Mouse (Mus musculus) C2C12 (cell line): Measurements from ENCODE around the gene Col13a1. TPM values are rescaled to one million over a fixed set of nuclear protein-coding genes. Genes with fewer than 3 reads are reported as not detected.

ENCODE experiments used
- H3K27me3 ChIP-seq: one replicate; pipeline ENCODE4 v1.6.1; 2011; ENCODE audit not compliant: control insufficient read depth, insufficient read depth, insufficient read length
- H3K36me3 ChIP-seq: one replicate; pipeline ENCODE4 v1.6.1; 2011; ENCODE audit not compliant: control insufficient read depth, insufficient read depth
- H3K4me3 ChIP-seq: one replicate; pipeline ENCODE4 v1.5.1; 2011; ENCODE audit warnings: mild to moderate bottlenecking, control low read depth; ENCODE audit not compliant: poor library complexity, insufficient read depth, severe bottlenecking
- H3K79me2 ChIP-seq: one replicate; pipeline ENCODE4 v1.6.1; 2011; ENCODE audit not compliant: control insufficient read depth, insufficient read depth
- H3K79me3 ChIP-seq: one replicate; pipeline ENCODE4 v1.6.1; 2011; ENCODE audit warnings: low read depth, control low read depth
- H3ac ChIP-seq: one replicate; pipeline ENCODE3; 2011; ENCODE audit warnings: low read depth; ENCODE audit not compliant: control insufficient read depth, insufficient read length
- CEBPB ChIP-seq: IDR thresholded peaks from one replicate; pipeline ENCODE4 v1.6.1; 2011; ENCODE audit warnings: low read depth, mild to moderate bottlenecking, control low read depth, moderate library complexity
- CTCF ChIP-seq: IDR thresholded peaks from one replicate; pipeline ENCODE4 v1.5.1; 2011; ENCODE audit not compliant: control insufficient read depth, insufficient read depth, insufficient read length
- FOSL1 ChIP-seq: IDR thresholded peaks from one replicate; pipeline ENCODE4 v1.8.0; 2011; ENCODE audit warnings: mild to moderate bottlenecking, low read length; ENCODE audit not compliant: poor library complexity, insufficient read depth, severe bottlenecking
- MAX ChIP-seq: IDR thresholded peaks from one replicate; pipeline ENCODE4 v1.6.1; 2011; ENCODE audit warnings: mild to moderate bottlenecking, control low read depth
- MYOD1 ChIP-seq: IDR thresholded peaks from one replicate; pipeline ENCODE4 v1.6.1; 2011; ENCODE audit warnings: low read depth; ENCODE audit not compliant: control insufficient read depth, insufficient read length
- MYOG ChIP-seq: IDR thresholded peaks from one replicate; pipeline ENCODE4 v1.6.1; 2011; ENCODE audit not compliant: control insufficient read depth, insufficient read length; ENCODE audit errors: extremely low read depth
- USF1 ChIP-seq: IDR thresholded peaks from one replicate; pipeline ENCODE4 v1.6.1; 2011; ENCODE audit warnings: low read depth, mild to moderate bottlenecking, control low read depth, moderate library complexity
- polyA plus RNA-seq: library from polyadenylated mRNA; unstranded; fragments of >200 nt; fragmentation: generic; extraction: Trizol; gene quantifications from one replicate; pipeline ENCODE4 v1.2.1, GENCODE M21; 2012; ENCODE audit warnings: missing spikeins

The Col13a1 gene
- polyA plus RNA-seq, 1 experiment, result not detected

- no peak overlapping the region for H3ac ChIP-seq
- no peak overlapping the region for H3K4me3 ChIP-seq
- no peaks in the 10 kb centered on the region for H3K79me2 ChIP-seq
- TF ChIP-seq FOSL1 (no peak), MAX (no peak), CEBPB (no peak), CTCF (no peak), MYOG (no peak), USF1 (no peak)
- no peaks in the 10 kb centered on the region for H3K36me3 ChIP-seq
- no peaks in the 10 kb centered on the region for H3K79me3 ChIP-seq
- H3K27me3 ChIP-seq, result peaks cover 12% of the 10 kb centered on the region
Measured at GRCm38 (mm10) chr10:61906226-61906625, 72.7 kb downstream of the Col13a1 start.

GRCm38 (mm10) chr10:61905308-61905707 lies 73.6 kb downstream of the Col13a1 start:
- H3K79me2 ChIP-seq, result no peaks in the 10 kb centered on the region
- H3K27me3 ChIP-seq, result peaks cover 12% of the 10 kb centered on the region
- no peak overlapping the region for H3K4me3 ChIP-seq
- no peak overlapping the region for H3ac ChIP-seq
- H3K79me3 ChIP-seq, result no peaks in the 10 kb centered on the region
- H3K36me3 ChIP-seq, result no peaks in the 10 kb centered on the region
- no peak for TF ChIP-seq FOSL1
- TF ChIP-seq CEBPB, result no peak
- TF ChIP-seq USF1, result no peak
- TF ChIP-seq CTCF, result no peak

GRCm38 (mm10) chr10:61898116-61898515 lies 80.8 kb downstream of the Col13a1 start:
- Histone ChIP-seq H3K79me3 (no peaks in the 10 kb centered on the region), H3K79me2 (no peaks in the 10 kb centered on the region), H3K27me3 (peaks cover 5% of the 10 kb centered on the region), H3K4me3 (no peak overlapping the region), H3K36me3 (no peaks in the 10 kb centered on the region), H3ac (no peak overlapping the region)
- TF ChIP-seq USF1 (no peak), FOSL1 (no peak), MYOD1 (no peak)

DNA sequence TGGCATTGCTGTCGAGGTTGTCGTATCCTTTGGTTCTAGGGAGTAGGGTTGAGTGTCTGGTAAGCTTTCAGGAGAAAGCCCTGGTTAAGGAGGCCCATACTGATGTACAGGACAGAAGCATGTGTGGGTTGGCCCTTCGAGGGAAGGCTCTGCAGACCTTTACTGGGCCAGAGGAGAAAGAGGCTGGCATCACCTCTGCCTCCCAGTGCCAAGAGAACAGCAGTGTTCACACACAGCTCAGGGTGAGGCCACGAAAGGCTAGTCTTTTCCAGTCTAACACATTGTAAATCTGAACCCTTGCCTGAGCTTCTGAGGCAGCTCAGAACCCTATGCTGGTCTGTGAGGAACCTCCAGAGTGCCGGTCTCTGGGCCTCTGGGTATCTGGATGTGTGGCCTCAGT lies 84.3 kb downstream of the Col13a1 start:
- TF ChIP-seq MYOD1 (no peak), CEBPB (no peak), MYOG (no peak), MAX (no peak)
- H3ac ChIP-seq, result no peak overlapping the region
- no peak overlapping the region for H3K4me3 ChIP-seq
- no peaks in the 10 kb centered on the region for H3K36me3 ChIP-seq
- H3K27me3 ChIP-seq, result no peaks in the 10 kb centered on the region
- no peaks in the 10 kb centered on the region for H3K79me2 ChIP-seq
- H3K79me3 ChIP-seq, result no peaks in the 10 kb centered on the region

DNA sequence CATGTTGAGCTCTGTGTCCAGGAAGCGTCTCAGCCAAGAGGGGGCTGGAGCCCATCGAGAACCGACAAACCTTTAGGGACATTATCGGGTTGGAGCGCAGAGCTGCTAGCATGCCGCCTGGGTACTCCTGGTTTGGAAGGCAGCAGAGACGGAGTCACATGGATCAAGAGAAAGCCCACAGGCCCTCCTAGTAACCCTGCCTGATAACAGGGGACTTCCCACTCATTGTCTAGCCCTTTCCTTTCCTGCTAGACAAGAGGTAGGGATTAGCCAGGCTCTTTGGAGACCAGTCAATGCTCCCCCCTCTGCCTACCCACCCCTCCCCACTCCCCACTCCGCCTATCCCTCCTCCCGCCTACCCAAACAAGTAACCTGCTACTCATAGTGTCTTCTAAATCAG lies 87.8 kb downstream of the Col13a1 start:
- TF ChIP-seq MYOD1 (no peak), USF1 (no peak), CTCF (no peak), MYOG (no peak), CEBPB (no peak), MAX (no peak), FOSL1 (no peak)
- no peak overlapping the region for H3ac ChIP-seq
- no peaks in the 10 kb centered on the region for H3K79me3 ChIP-seq
- no peaks in the 10 kb centered on the region for H3K36me3 ChIP-seq
- H3K27me3 ChIP-seq, result no peaks in the 10 kb centered on the region
- no peak overlapping the region for H3K4me3 ChIP-seq
- no peaks in the 10 kb centered on the region for H3K79me2 ChIP-seq

DNA sequence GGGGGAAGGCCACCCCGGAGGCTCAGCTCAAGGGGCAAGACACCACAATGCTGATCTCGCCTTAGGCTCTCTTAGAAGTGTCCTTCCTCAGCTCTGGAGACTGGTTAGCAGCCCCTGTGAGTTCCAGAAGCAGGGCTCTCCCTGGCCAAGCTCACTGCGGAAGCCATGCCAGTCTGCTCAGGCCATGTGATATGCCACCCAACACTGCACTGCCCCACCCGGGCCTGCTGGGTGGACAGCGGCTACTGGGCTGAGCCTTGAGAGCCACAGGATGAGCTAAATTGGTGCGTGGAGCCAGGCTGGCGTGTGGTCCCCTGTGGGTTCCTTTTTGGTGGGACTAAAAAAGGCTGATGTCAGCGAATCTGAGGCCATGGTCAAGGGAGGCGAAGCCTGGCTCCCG lies 88.6 kb downstream of the Col13a1 start:
- Histone ChIP-seq H3ac (no peak overlapping the region), H3K79me2 (no peaks in the 10 kb centered on the region), H3K79me3 (no peaks in the 10 kb centered on the region), H3K27me3 (peaks cover 5% of the 10 kb centered on the region), H3K4me3 (no peak overlapping the region), H3K36me3 (no peaks in the 10 kb centered on the region)
- no peak for TF ChIP-seq MYOG
- TF ChIP-seq FOSL1, result no peak
- no peak for TF ChIP-seq USF1
- TF ChIP-seq MAX, result no peak
- TF ChIP-seq MYOD1, result no peak
- no peak for TF ChIP-seq CTCF
- no peak for TF ChIP-seq CEBPB
